Mouse (Mus musculus) G1E (cell line): ENCODE results near the gene Plscr1.

Experiments
- CTCF ChIP-seq: IDR thresholded peaks from 2 replicates; pipeline ENCODE4 v1.5.1; 2012; ENCODE audit warnings: low read depth, low read length, inconsistent platforms, mixed read lengths
- GATA1 ChIP-seq: IDR thresholded peaks from 2 replicates; pipeline ENCODE4 v1.6.1; 2012; ENCODE audit warnings: borderline replicate concordance, low read length, inconsistent platforms, mixed read lengths

DNA sequence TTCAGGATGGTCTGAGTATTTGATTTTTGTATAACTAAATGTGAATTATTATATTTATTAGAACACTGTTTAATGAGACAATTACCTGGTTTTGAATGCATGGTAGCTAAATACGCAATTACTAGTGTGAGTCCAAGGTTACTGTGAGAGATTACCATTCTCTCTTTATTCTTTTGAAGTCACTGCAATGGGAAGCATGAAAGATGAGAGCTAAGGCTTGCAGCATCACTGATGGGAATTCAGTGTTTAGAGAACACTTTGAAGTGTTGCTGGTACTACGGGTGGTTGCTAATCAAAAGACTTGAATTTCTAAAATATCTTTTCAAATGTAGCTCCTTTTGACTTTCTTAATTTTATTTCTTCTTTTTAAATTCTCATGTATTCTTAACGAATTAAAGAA is 39.7 kb upstream of the Plscr1 start:
- TF ChIP-seq CTCF: no peak
- no peak for TF ChIP-seq GATA1
